Mouse (Mus musculus) heart, embryonic 13.5 days (tissue): ENCODE measurements at regions not wholly inside any gene's neighbourhood (a gene's known extent, or its start where the extent isn't known, plus 50 kb on each side); places are given as distances from the start of the nearest gene placed in this dataset.
"Not testable (repeated sequence)": the region's sequence is repeated elsewhere in the genome, so short reads cannot be mapped to it uniquely, and the experiment has no call there.

ENCODE experiments used
- ATAC-seq: fragments of 200-750 bp; cut with Nextera tagmentation; 2 replicates; pipeline ENCODE4 v1.8.0; 2017; ENCODE audit warnings: moderate TSS enrichment; ENCODE audit not compliant: insufficient number of reproducible peaks, low FRiP score, low TSS enrichment; ENCODE audit errors: extremely low read depth
- H3K27ac ChIP-seq: fragments of 300-500 bp; sonication (generic); replicated peaks from 2 replicates; pipeline ENCODE4 v1.5.1; 2015; ENCODE audit warnings: moderate library complexity, mild to moderate bottlenecking, inconsistent platforms
- H3K27me3 ChIP-seq: fragments of 300-500 bp; sonication (generic); replicated peaks from 2 replicates; pipeline ENCODE4 v1.6.1; 2015; ENCODE audit warnings: mild to moderate bottlenecking, inconsistent platforms
- H3K36me3 ChIP-seq: fragments of 300-500 bp; sonication (generic); 2 replicates; pipeline ENCODE4 v1.6.1; 2015; ENCODE audit warnings: mild to moderate bottlenecking, inconsistent platforms
- H3K4me1 ChIP-seq: fragments of 300-500 bp; sonication (generic); 2 replicates; pipeline ENCODE4 v1.6.1; 2015; ENCODE audit warnings: inconsistent platforms
- H3K4me2 ChIP-seq: fragments of 300-500 bp; sonication (generic); 2 replicates; pipeline ENCODE4 v1.6.1; 2015; ENCODE audit warnings: inconsistent platforms, mild to moderate bottlenecking, moderate library complexity
- H3K4me3 ChIP-seq: fragments of 300-500 bp; sonication (generic); 2 replicates; pipeline ENCODE4 v1.5.1; 2015; ENCODE audit warnings: moderate library complexity, mild to moderate bottlenecking, inconsistent platforms
- H3K9ac ChIP-seq: fragments of 300-500 bp; sonication (generic); 2 replicates; pipeline ENCODE4 v1.6.1; 2015; ENCODE audit warnings: inconsistent platforms, mild to moderate bottlenecking, moderate library complexity
- H3K9me3 ChIP-seq: fragments of 300-500 bp; sonication (generic); 2 replicates; pipeline ENCODE4 v1.6.1; 2016; ENCODE audit warnings: inconsistent platforms
- WGBS: fragments of 180-500 bp; shearing (Covaris S2); methylation state at CpG from one replicate; pipeline ENCODE4 v1.1.7; 2015; ENCODE audit warnings: mixed read lengths; 5-methylcytosine and 5-hydroxymethylcytosine counted together

GRCm38 (mm10) chr1:177501288-177501687, 59.1 kb downstream of the Zbtb18 start:
- Histone ChIP-seq H3K4me3 (no peak overlapping the region), H3K9me3 (no peaks in the 10 kb centered on the region), H3K4me1 (no peaks in the 10 kb centered on the region), H3K27ac (no peak overlapping the region), H3K36me3 (no peaks in the 10 kb centered on the region), H3K4me2 (no peak overlapping the region), H3K27me3 (no peaks in the 10 kb centered on the region), H3K9ac (no peak overlapping the region)
- WGBS: 75% methylated on average over 7 of the region's 7 CpGs
- ATAC-seq: no peak

- Histone ChIP-seq H3K4me3 (no peak overlapping the region), H3K4me2 (no peak overlapping the region), H3K9me3 (no peaks in the 10 kb centered on the region), H3K27ac (no peak overlapping the region), H3K9ac (no peak overlapping the region), H3K36me3 (no peaks in the 10 kb centered on the region), H3K27me3 (no peaks in the 10 kb centered on the region), H3K4me1 (no peaks in the 10 kb centered on the region)
- ATAC-seq: no peak
- 71% methylated on average over 1 of the region's 1 CpGs for WGBS
These were observed 61.8 kb downstream of the Zbtb18 start for GRCm38 (mm10) chr1:177503946-177504345.

- no peak overlapping the region for H3K4me3 ChIP-seq
- H3K27ac ChIP-seq: no peak overlapping the region
- H3K9me3 ChIP-seq: no peaks in the 10 kb centered on the region
- 86% methylated on average over 2 of the region's 2 CpGs for whole genome bisulfite sequencing
- no peak overlapping the region for H3K9ac ChIP-seq
- no peaks in the 10 kb centered on the region for H3K36me3 ChIP-seq
- no peak overlapping the region for H3K4me2 ChIP-seq
- H3K4me1 ChIP-seq: no peaks in the 10 kb centered on the region
- no peak for ATAC-seq
- H3K27me3 ChIP-seq: no peaks in the 10 kb centered on the region
These were observed 62.6 kb downstream of the Zbtb18 start for GRCm38 (mm10) chr1:177504743-177505142.

- 84% methylated on average over 4 of the region's 4 CpGs for WGBS
- not testable (repeated sequence) for H3K27ac ChIP-seq, H3K4me1 ChIP-seq, H3K4me2 ChIP-seq, ATAC-seq, H3K9ac ChIP-seq, H3K4me3 ChIP-seq, H3K27me3 ChIP-seq, H3K36me3 ChIP-seq, H3K9me3 ChIP-seq
These were observed 65.2 kb downstream of the Zbtb18 start for GRCm38 (mm10) chr1:177507398-177507797.

GRCm38 (mm10) chr1:177509786-177510185, 67.6 kb downstream of the Zbtb18 start:
- no peaks in the 10 kb centered on the region for H3K9me3 ChIP-seq
- WGBS: 73% methylated on average over 10 of the region's 10 CpGs

GRCm38 (mm10) chr1:177512116-177512515, 70.0 kb downstream of the Zbtb18 start:
- no peaks in the 10 kb centered on the region for H3K4me1 ChIP-seq
- H3K27ac ChIP-seq: no peak overlapping the region
- no peak overlapping the region for H3K4me3 ChIP-seq
- no peak for ATAC-seq
- H3K9ac ChIP-seq: no peak overlapping the region
- 75% methylated on average over 2 of the region's 2 CpGs for WGBS
- no peaks in the 10 kb centered on the region for H3K36me3 ChIP-seq
- no peaks in the 10 kb centered on the region for H3K27me3 ChIP-seq
- H3K4me2 ChIP-seq: no peak overlapping the region
- H3K9me3 ChIP-seq: no peaks in the 10 kb centered on the region

More at GRCm38 (mm10) chr1:177509786-177510185, 67.6 kb downstream of the Zbtb18 start:
- Histone ChIP-seq H3K36me3 (no peaks in the 10 kb centered on the region), H3K27me3 (no peaks in the 10 kb centered on the region), H3K4me1 (no peaks in the 10 kb centered on the region), H3K9ac (no peak overlapping the region), H3K4me2 (no peak overlapping the region), H3K27ac (no peak overlapping the region), H3K4me3 (no peak overlapping the region)
- no peak for ATAC-seq

- no peak for ATAC-seq
- H3K36me3 ChIP-seq: no peaks in the 10 kb centered on the region
- no peak overlapping the region for H3K9ac ChIP-seq
- 49% methylated on average over 18 of the region's 18 CpGs for WGBS
- H3K27me3 ChIP-seq: no peaks in the 10 kb centered on the region
- H3K4me2 ChIP-seq: no peak overlapping the region
- H3K4me3 ChIP-seq: no peak overlapping the region
- no peaks in the 10 kb centered on the region for H3K9me3 ChIP-seq
- H3K4me1 ChIP-seq: no peaks in the 10 kb centered on the region
- H3K27ac ChIP-seq: no peak overlapping the region
These were observed 75.9 kb downstream of the Zbtb18 start for GRCm38 (mm10) chr1:177517934-177518610.

GRCm38 (mm10) chr1:177518897-177519513, 76.9 kb downstream of the Zbtb18 start:
- 32% methylated on average over 13 of the region's 13 CpGs for WGBS
- ATAC-seq: no peak
- no peak overlapping the region for H3K9ac ChIP-seq
- no peak overlapping the region for H3K27ac ChIP-seq
- no peaks in the 10 kb centered on the region for H3K27me3 ChIP-seq
- no peaks in the 10 kb centered on the region for H3K9me3 ChIP-seq
- H3K36me3 ChIP-seq: no peaks in the 10 kb centered on the region
- H3K4me2 ChIP-seq: no peak overlapping the region
- no peak overlapping the region for H3K4me3 ChIP-seq
- no peaks in the 10 kb centered on the region for H3K4me1 ChIP-seq

GRCm38 (mm10) chr1:177521110-177521509, 79.0 kb downstream of the Zbtb18 start:
- 79% methylated on average over 2 of the region's 2 CpGs for WGBS
- H3K27me3 ChIP-seq: no peaks in the 10 kb centered on the region
- no peak overlapping the region for H3K4me2 ChIP-seq
- H3K9ac ChIP-seq: no peak overlapping the region
- H3K4me1 ChIP-seq: no peaks in the 10 kb centered on the region
- no peak overlapping the region for H3K27ac ChIP-seq
- no peaks in the 10 kb centered on the region for H3K9me3 ChIP-seq
- no peak overlapping the region for H3K4me3 ChIP-seq
- no peaks in the 10 kb centered on the region for H3K36me3 ChIP-seq
- no peak for ATAC-seq

GRCm38 (mm10) chr1:177525141-177525540, 83.0 kb downstream of the Zbtb18 start:
- 73% methylated on average over 6 of the region's 6 CpGs for WGBS
- H3K27me3 ChIP-seq: no peaks in the 10 kb centered on the region
- no peak overlapping the region for H3K9ac ChIP-seq

GRCm38 (mm10) chr1:177531791-177532190, 89.6 kb downstream of the Zbtb18 start:
- Histone ChIP-seq H3K4me2 (no peak overlapping the region), H3K27ac (peak overlapping the region; percentile 49), H3K27me3 (no peaks in the 10 kb centered on the region), H3K36me3 (no peaks in the 10 kb centered on the region), H3K4me1 (0 out of 2 replicates have a peak, but pooled peaks cover 2% of the 10 kb centered on the region), H3K4me3 (no peak overlapping the region), H3K9me3 (no peaks in the 10 kb centered on the region), H3K9ac (no peak overlapping the region)
- 37% methylated on average over 2 of the region's 2 CpGs for WGBS
- no peak for ATAC-seq

More at GRCm38 (mm10) chr1:177525141-177525540, 83.0 kb downstream of the Zbtb18 start:
- Histone ChIP-seq H3K36me3 (no peaks in the 10 kb centered on the region), H3K4me1 (no peaks in the 10 kb centered on the region), H3K4me3 (no peak overlapping the region), H3K9me3 (no peaks in the 10 kb centered on the region), H3K27ac (no peak overlapping the region), H3K4me2 (no peak overlapping the region)
- no peak for ATAC-seq

- Histone ChIP-seq H3K4me2 (no peak overlapping the region), H3K4me3 (no peak overlapping the region), H3K36me3 (no peaks in the 10 kb centered on the region), H3K9me3 (no peaks in the 10 kb centered on the region), H3K9ac (no peak overlapping the region), H3K27me3 (no peaks in the 10 kb centered on the region), H3K27ac (no peak overlapping the region), H3K4me1 (0 out of 2 replicates have a peak, but pooled peaks cover 2% of the 10 kb centered on the region)
- no peak for ATAC-seq
- WGBS: 73% methylated on average over 2 of the region's 2 CpGs
These were observed 90.5 kb downstream of the Zbtb18 start for GRCm38 (mm10) chr1:177532656-177533055.
